Mouse (Mus musculus) stomach, embryonic 14.5 days (tissue): ENCODE data around the gene Shb. TPM values are rescaled to one million over a fixed set of nuclear protein-coding genes. Genes with fewer than 3 reads are reported as not detected.

Experiments used
- ATAC-seq: fragments of 200-750 bp; cut with Nextera tagmentation; 2 replicates; pipeline ENCODE4 v1.8.0; 2017; ENCODE audit warnings: low read depth, moderate TSS enrichment; ENCODE audit not compliant: insufficient number of reproducible peaks, insufficient read depth, low FRiP score
- H3K27ac ChIP-seq: fragments of 300-500 bp; sonication (generic); 2 replicates; pipeline ENCODE4 v1.5.1; 2014; ENCODE audit warnings: mild to moderate bottlenecking, low read length, moderate library complexity, mixed read lengths
- H3K27me3 ChIP-seq: fragments of 300-500 bp; sonication (generic); 2 replicates; pipeline ENCODE4 v1.6.1; 2014; ENCODE audit warnings: low read length, control low read depth, mixed read lengths; ENCODE audit not compliant: control insufficient read depth, insufficient read depth
- H3K36me3 ChIP-seq: fragments of 300-500 bp; sonication (generic); 2 replicates; pipeline ENCODE4 v1.6.1; 2014; ENCODE audit warnings: mild to moderate bottlenecking, control low read depth, low read length, moderate library complexity, mixed read lengths; ENCODE audit not compliant: control insufficient read depth, insufficient read depth
- H3K4me1 ChIP-seq: fragments of 300-500 bp; sonication (generic); 2 replicates; pipeline ENCODE4 v1.6.1; 2014; ENCODE audit warnings: low read length, control low read depth, mixed read lengths; ENCODE audit not compliant: control insufficient read depth, insufficient read depth
- H3K4me2 ChIP-seq: fragments of 300-500 bp; sonication (generic); replicated peaks from 2 replicates; pipeline ENCODE4 v1.6.1; 2014; ENCODE audit warnings: low read depth, low read length, control low read depth
- H3K4me3 ChIP-seq: fragments of 300-500 bp; sonication (generic); 2 replicates; pipeline ENCODE4 v1.5.1; 2014; ENCODE audit warnings: low read depth, low read length, control low read depth
- H3K9ac ChIP-seq: fragments of 300-500 bp; sonication (generic); replicated peaks from 2 replicates; pipeline ENCODE4 v1.6.1; 2014; ENCODE audit warnings: low read depth, mild to moderate bottlenecking, control low read depth, low read length, moderate library complexity, mixed read lengths
- H3K9me3 ChIP-seq: fragments of 300-500 bp; sonication (generic); 2 replicates; pipeline ENCODE4 v1.6.1; 2016; ENCODE audit warnings: low read depth, low read length, control low read depth; ENCODE audit not compliant: control insufficient read depth
- WGBS: fragments of 180-500 bp; shearing (Covaris S2); extraction: QIAGEN DNeasy Blood & Tissue Kit; methylation state at CpG from one replicate; pipeline ENCODE4 v1.1.7; 2014; 5-methylcytosine and 5-hydroxymethylcytosine counted together
- polyA plus RNA-seq: library from polyadenylated mRNA; unstranded; fragments of >200 nt; fragmentation: Nextera tagmentation; extraction: Ambion mirVana; gene quantifications from 2 replicates; pipeline ENCODE4 v1.2.1, GENCODE M21; 2014

The Shb gene
- polyA plus RNA-seq, 1 experiment from 2014 or later: 4.4 TPM

DNA sequence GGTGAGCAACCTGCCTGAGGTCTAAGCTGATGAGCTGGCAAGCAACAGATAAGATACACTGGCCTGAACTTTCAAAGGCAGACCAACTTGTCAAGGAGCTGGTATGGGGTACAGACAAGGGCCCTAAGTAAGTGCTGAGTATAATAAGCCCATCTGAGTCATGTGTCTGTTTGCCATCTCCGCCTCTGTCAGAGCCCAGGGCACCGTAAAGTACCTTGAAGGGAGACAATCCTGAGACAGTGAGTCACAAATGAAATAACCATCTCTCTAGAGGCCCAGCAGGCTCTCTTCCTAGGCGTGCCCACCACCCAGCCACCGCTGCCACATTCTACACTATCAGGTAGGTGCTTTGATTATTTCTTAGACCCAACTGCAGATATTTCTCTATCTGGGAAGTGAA lies 77.3 kb downstream of the Shb start:
- H3K4me2 ChIP-seq: no peak overlapping the region
- no peak for ATAC-seq
- no peaks in the 10 kb centered on the region for H3K9me3 ChIP-seq
- no peaks in the 10 kb centered on the region for H3K27me3 ChIP-seq
- H3K4me3 ChIP-seq: no peak overlapping the region
- H3K36me3 ChIP-seq: no peaks in the 10 kb centered on the region; the same call in 1 of the 2 replicates
- no peak overlapping the region for H3K9ac ChIP-seq
- peaks cover 22% of the 10 kb centered on the region for H3K4me1 ChIP-seq
- WGBS: 79% methylated on average over 4 of the region's 4 CpGs
- H3K27ac ChIP-seq: no peak overlapping the region

DNA sequence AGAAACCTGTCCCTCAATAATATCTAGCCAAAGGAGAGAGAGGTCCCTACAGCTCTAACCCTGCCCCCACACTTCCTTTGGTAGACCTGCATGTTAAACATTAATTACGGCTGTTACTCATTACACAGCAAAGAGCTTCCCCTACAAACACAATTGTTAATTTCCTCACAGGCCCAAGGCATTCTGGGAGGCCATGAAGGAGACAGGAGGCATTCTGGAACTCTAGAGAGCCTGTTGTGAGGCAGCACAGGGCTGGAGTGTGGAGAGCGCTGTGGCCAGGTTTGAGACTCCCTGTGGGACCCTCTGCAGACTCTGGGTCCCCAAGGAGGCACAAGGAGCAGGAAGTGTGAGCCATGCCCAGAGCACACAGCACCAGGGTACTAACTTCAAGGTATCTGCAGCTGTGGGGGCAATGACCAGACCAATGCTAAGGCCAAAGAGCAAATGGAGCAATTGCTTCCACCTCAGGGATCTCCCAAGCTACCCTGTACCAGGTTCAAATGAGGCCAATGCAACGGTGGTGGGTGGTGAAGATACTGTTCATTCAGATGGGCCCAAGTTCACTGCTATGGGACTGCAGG lies 78.9 kb downstream of the Shb start:
- 64% methylated on average over 3 of the region's 3 CpGs for WGBS
- Histone ChIP-seq H3K27me3 (no peaks in the 10 kb centered on the region), H3K4me1 (peaks cover 20% of the 10 kb centered on the region), H3K9ac (no peak overlapping the region), H3K36me3 (no peaks in the 10 kb centered on the region; the same call in 1 of the 2 replicates), H3K4me2 (0 out of 2 replicates have a peak overlapping the region, but pooled peaks have one; percentile 14), H3K27ac (peak overlapping the region; percentile 87), H3K9me3 (no peaks in the 10 kb centered on the region), H3K4me3 (no peak overlapping the region)
- no peak; the same call in 1 of the 2 replicates for ATAC-seq

DNA sequence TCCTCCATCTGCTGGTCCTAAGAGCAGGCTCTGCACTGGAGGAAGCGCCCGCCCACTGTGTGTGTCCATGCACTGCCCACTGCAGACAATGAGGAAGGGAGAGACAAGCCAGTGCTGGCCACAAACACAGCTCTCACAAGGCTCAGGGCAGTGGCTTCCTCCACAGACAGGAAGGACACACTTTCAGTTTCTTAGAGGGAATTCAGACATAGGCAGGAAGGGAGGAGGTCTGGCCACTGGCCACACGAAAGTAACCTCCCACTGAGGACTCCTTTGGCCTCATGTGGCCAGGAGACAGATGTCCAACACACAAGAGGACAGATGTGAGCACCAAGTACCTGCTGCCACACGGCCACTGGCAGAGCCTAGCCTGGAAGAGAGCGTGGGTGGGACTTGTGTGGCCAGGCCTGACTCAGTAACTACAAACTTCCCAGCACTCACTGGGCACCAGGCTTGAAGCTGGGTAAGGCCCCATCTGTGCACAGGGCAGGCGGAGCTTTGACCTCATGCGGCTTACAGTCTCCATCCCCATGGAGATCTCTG lies 79.6 kb downstream of the Shb start:
- Histone ChIP-seq H3K9ac (no peak overlapping the region), H3K4me2 (no peak overlapping the region; the same call in 1 of the 2 replicates), H3K9me3 (no peaks in the 10 kb centered on the region), H3K4me1 (peaks cover 20% of the 10 kb centered on the region), H3K27me3 (no peaks in the 10 kb centered on the region), H3K27ac (peak overlapping the region; percentile 87), H3K36me3 (no peaks in the 10 kb centered on the region; the same call in 1 of the 2 replicates), H3K4me3 (no peak overlapping the region)
- peak; percentile 56 for ATAC-seq
- WGBS: 57% methylated on average over 7 of the region's 7 CpGs

DNA sequence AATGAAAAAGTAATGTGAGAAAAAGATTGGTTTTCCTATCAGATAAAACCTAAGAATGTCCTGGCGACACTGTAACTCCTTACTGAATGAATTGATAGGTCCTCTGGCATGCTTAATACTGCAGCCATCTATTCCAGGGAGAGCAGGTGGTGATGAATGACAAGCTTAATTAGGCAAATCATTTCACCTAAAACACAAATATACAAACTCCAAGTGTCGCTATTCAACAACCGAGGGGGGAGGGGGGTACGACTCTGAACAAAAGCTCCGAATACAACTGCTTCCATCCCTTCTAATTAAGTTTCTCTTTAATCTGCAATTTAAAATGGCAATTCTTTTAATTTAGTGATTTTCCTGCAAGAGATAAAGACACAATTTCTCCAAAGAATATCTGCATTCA lies 83.3 kb downstream of the Shb start:
- Histone ChIP-seq H3K9ac (no peak overlapping the region), H3K27ac (no peak overlapping the region), H3K36me3 (no peaks in the 10 kb centered on the region; the same call in 1 of the 2 replicates), H3K4me3 (no peak overlapping the region), H3K27me3 (no peaks in the 10 kb centered on the region), H3K4me2 (no peak overlapping the region), H3K4me1 (peaks cover 18% of the 10 kb centered on the region), H3K9me3 (no peaks in the 10 kb centered on the region)
- 77% methylated on average over 5 of the region's 5 CpGs for WGBS
- no peak for ATAC-seq

DNA sequence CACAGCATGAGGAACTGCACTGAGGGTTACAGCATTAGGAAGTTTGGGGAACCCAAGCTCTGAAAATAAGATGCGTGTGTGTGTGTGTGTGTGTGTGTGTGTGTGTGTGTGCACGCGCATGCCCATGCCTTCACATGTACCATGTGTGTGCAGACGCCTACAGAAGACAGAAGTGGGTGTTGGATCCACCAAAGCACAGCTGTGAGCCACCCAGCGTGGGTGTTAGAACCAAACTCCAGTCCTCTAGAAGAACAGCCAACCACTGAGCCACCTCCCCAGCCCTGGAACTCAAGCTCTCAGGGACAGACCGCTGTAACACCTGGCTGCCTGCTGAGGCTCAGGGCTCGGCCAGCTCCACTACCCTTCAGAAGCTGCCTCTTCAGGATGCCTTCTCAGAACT lies 83.8 kb downstream of the Shb start:
- ATAC-seq: no peak
- no peak overlapping the region for H3K27ac ChIP-seq
- H3K36me3 ChIP-seq: peaks cover 4% of the 10 kb centered on the region; the same call in 1 of the 2 replicates
- no peak overlapping the region for H3K4me2 ChIP-seq
- H3K27me3 ChIP-seq: no peaks in the 10 kb centered on the region
- H3K4me3 ChIP-seq: no peak overlapping the region
- H3K4me1 ChIP-seq: peaks cover 14% of the 10 kb centered on the region
- WGBS: 79% methylated on average over 7 of the region's 7 CpGs
- no peak overlapping the region for H3K9ac ChIP-seq
- no peaks in the 10 kb centered on the region for H3K9me3 ChIP-seq

DNA sequence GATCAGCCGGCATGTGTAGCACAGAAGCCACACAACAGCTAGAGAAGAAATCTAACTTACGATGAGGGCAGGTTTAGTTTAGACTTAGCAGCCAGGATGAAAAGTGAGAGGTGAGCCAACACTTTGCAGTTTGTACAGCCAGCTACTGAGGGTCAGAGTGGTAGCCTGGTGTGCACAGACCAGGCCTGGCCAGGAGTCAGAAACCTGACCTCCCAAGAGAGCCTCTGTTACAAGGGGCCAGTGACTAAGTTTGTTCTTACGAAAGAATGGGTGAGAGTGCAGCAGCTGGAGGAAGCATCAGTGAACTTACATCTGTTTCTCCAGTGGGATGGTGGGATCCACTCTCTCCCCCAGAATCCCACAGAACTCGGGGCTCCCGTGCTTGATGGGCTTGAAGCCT lies 85.1 kb downstream of the Shb start:
- WGBS: 87% methylated on average over 5 of the region's 5 CpGs
- Histone ChIP-seq H3K4me3 (no peak overlapping the region), H3K27ac (no peak overlapping the region), H3K4me2 (no peak overlapping the region), H3K27me3 (no peaks in the 10 kb centered on the region), H3K9me3 (no peaks in the 10 kb centered on the region), H3K4me1 (peaks cover 2% of the 10 kb centered on the region; the same call in 1 of the 2 replicates), H3K9ac (no peak overlapping the region), H3K36me3 (peaks cover 5% of the 10 kb centered on the region; the same call in 1 of the 2 replicates)
- ATAC-seq: no peak

DNA sequence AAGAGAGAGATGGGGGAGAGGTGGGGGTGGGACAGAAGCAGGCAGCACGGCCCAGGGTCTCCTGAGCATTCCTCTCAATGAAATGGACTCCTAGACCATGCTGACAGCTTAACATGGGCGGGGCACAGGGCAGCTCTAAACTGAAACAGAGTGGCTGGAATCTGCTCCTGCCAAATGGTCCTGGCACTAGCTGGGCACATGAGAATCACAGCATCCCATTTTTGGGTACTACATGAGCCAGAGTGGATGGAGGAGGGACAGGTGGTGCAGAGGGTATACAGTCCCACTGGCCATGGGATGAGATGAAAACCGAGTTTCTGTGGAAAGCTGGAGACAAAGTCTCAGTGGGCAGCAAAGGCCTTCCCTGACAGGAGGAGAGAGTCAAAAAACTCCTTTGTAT lies 87.0 kb downstream of the Shb start:
- WGBS: 79% methylated on average over 3 of the region's 3 CpGs
- peaks cover 3% of the 10 kb centered on the region; the same call in 1 of the 2 replicates for H3K4me1 ChIP-seq
- no peak overlapping the region for H3K4me2 ChIP-seq
- H3K9me3 ChIP-seq: no peaks in the 10 kb centered on the region
- peaks cover 5% of the 10 kb centered on the region; the same call in 1 of the 2 replicates for H3K36me3 ChIP-seq
- no peaks in the 10 kb centered on the region for H3K27me3 ChIP-seq
- H3K9ac ChIP-seq: no peak overlapping the region
- ATAC-seq: no peak
- no peak overlapping the region for H3K4me3 ChIP-seq
- H3K27ac ChIP-seq: no peak overlapping the region

DNA sequence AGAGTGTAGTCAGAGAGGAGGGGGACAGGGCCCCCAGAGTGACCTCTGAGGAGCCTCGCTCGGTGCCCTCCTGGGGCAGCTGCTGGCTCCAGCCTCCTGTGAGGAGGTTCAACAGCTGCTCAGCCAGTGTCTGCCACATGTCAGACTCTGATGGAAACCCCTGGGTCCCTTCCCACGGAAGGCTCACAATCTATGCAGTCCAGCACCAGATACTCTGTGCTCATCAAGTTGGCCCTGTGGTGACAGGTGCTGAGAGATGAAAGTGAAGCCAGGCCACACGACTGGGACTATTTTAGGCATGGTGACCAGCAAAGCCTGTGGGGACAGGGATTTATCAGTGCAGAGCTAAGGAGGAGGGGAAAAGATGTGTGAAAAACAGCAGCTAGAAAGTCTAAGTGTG lies 87.5 kb downstream of the Shb start:
- WGBS: 56% methylated on average over 4 of the region's 4 CpGs
- no peak for ATAC-seq
- H3K27me3 ChIP-seq: no peaks in the 10 kb centered on the region
- no peak overlapping the region for H3K27ac ChIP-seq
- no peak overlapping the region for H3K4me3 ChIP-seq
- H3K9ac ChIP-seq: no peak overlapping the region
- no peaks in the 10 kb centered on the region for H3K9me3 ChIP-seq
- no peak overlapping the region for H3K4me2 ChIP-seq
- H3K36me3 ChIP-seq: peaks cover 5% of the 10 kb centered on the region; the same call in 1 of the 2 replicates
- H3K4me1 ChIP-seq: peaks cover 6% of the 10 kb centered on the region
